Mouse (Mus musculus) heart, adult 2 months (tissue): Measurements from ENCODE around the gene Alyref2. TPM values are rescaled to one million over a fixed set of nuclear protein-coding genes. Genes with fewer than 3 reads are reported as not detected.

Source experiments
- DNase-seq, 2 experiments: peaks; one replicate each; pipeline ENCODE4 v3.0.0; 2021
- H3K27ac ChIP-seq: fragments of 200-600 bp; 2 replicates; pipeline ENCODE4 v1.8.1; 2022
- H3K27me3 ChIP-seq: fragments of 200-500 bp; 2 replicates; pipeline ENCODE4 v1.6.1; 2012; ENCODE audit warnings: mild to moderate bottlenecking, low read length, inconsistent platforms, mixed read lengths; ENCODE audit not compliant: control insufficient read depth, insufficient read depth
- H3K36me3 ChIP-seq: fragments of 200-500 bp; 2 replicates; pipeline ENCODE4 v1.6.1; 2012; ENCODE audit warnings: low read length, inconsistent platforms; ENCODE audit not compliant: control insufficient read depth, insufficient read depth
- H3K4me1 ChIP-seq: fragments of 200-500 bp; 2 replicates; pipeline ENCODE4 v1.6.1; 2011; ENCODE audit warnings: low read length; ENCODE audit not compliant: control insufficient read depth, insufficient read depth
- H3K4me3 ChIP-seq: fragments of 200-600 bp; 2 replicates; pipeline ENCODE4 v1.8.1; 2022
- H3K79me2 ChIP-seq: fragments of 200-500 bp; replicated peaks from 2 replicates; pipeline ENCODE4 v1.6.1; 2012; ENCODE audit warnings: mild to moderate bottlenecking, inconsistent platforms, low read length, moderate library complexity, mixed read lengths; ENCODE audit not compliant: control insufficient read depth, insufficient read depth
- H3K9ac ChIP-seq: fragments of 200-500 bp; 2 replicates; pipeline ENCODE4 v1.6.1; 2012; ENCODE audit warnings: low read depth, mild to moderate bottlenecking, control low read depth, inconsistent platforms, low read length, mixed read lengths
- CTCF ChIP-seq: fragments of 200-600 bp; IDR thresholded peaks from 2 replicates; pipeline ENCODE4 v1.8.1; 2022; ENCODE audit warnings: antibody characterized with exemption, mild to moderate bottlenecking, moderate library complexity
- EP300 ChIP-seq: fragments of 200-500 bp; IDR thresholded peaks from 2 replicates; pipeline ENCODE4 v1.6.1; 2011; ENCODE audit warnings: low read depth, low read length, control low read depth; ENCODE audit not compliant: insufficient read depth
- POLR2A ChIP-seq: fragments of 200-500 bp; IDR thresholded peaks from 2 replicates; pipeline ENCODE4 v1.6.1; 2011; ENCODE audit warnings: mild to moderate bottlenecking, low read depth, low read length, control low read depth; ENCODE audit not compliant: insufficient read depth
- WGBS: fragments of 180-500 bp; shearing (Covaris S2); methylation state at CpG from one replicate; pipeline ENCODE4 v1.1.7; 2018; 5-methylcytosine and 5-hydroxymethylcytosine counted together
- intact Hi-C: fragments of 180-260 bp; cut with DNase I; formaldehyde crosslinking; loops from one replicate; pipeline ENCODE4 v1.15.1; 2025
- long read RNA-seq: library from polyadenylated mRNA; stranded (forward); transcript quantifications from one replicate; pipeline ENCODE4 v2.0.0, GENCODE M21; 2021
- polyA plus RNA-seq: library from polyadenylated mRNA; depleted of rRNA; stranded (reverse); fragments of >200 nt; gene quantifications from 2 replicates; pipeline ENCODE4 v1.2.3, GENCODE M21; 2012; rRNA removed
- total RNA-seq, 2 experiments: library from RNA; stranded (reverse); gene quantifications; 2 replicates each; pipeline ENCODE4 v1.2.3; 2021

Gene Alyref2
- total RNA-seq (1 to 10 TPM; 1.6 to 2.2 TPM), polyA plus RNA-seq (2.5 TPM in 2 replicates)
- long read RNA-seq, partial matches to known transcripts, result 0 of 1 reads
- long read RNA-seq, other reads (novel, unspliced or antisense), result 0 of 1 reads

- under 1% methylated on average over 19 of the region's 19 CpGs for WGBS
- Histone ChIP-seq H3K4me1 (no peaks in the 10 kb centered on the region), H3K79me2 (no peaks in the 10 kb centered on the region), H3K4me3 (peak within 1 kb of the TSS; percentile 66), H3K36me3 (no peaks in the 10 kb centered on the region), H3K27ac (peak within 1 kb of the TSS; percentile 88), H3K9ac (peak within 1 kb of the TSS; percentile 70), H3K27me3 (no peaks in the 10 kb centered on the region)
- intact Hi-C loops, result loop anchor here (2.0 to 10.0 kb wide), 2 partner anchors 398 to 464 kb away; no protein-coding TSS in a partner anchor
- DNase-seq, result peak; percentile 92 to 95
- peak; percentile 90 for TF ChIP-seq CTCF
- peak; percentile 81; the same call in 1 of the 2 replicates for TF ChIP-seq EP300
- no peak; the same call in 1 of the 2 replicates for TF ChIP-seq POLR2A
These were observed at the start of gene Alyref2 for GRCm38 (mm10) chr1:171503250-171503591. Gene Alyref2, plus strand, starts transcription at chr1:171503478.

GRCm38 (mm10) chr1:171454926-171455325, 48.4 kb upstream of the Alyref2 start:
- Histone ChIP-seq H3K79me2 (peaks cover 4% of the 10 kb centered on the region), H3K4me1 (peaks cover 16% of the 10 kb centered on the region), H3K27ac (no peak overlapping the region), H3K4me3 (no peak overlapping the region), H3K9ac (no peak overlapping the region), H3K27me3 (no peaks in the 10 kb centered on the region), H3K36me3 (peaks cover 3% of the 10 kb centered on the region; the same call in 1 of the 2 replicates)
- intact Hi-C loops, result loop anchor here (5.0 kb wide), 1 partner anchor 43 kb away; the partner anchor contains the start of gene Usf1
- TF ChIP-seq EP300, result 0 out of 2 replicates have a peak, but pooled peaks have one; percentile 14
- TF ChIP-seq POLR2A, result no peak
- peak; percentile 41 for TF ChIP-seq CTCF
- no peak for DNase-seq
- 60% methylated on average over 6 of the region's 6 CpGs for WGBS

GRCm38 (mm10) chr1:171457568-171457967, 45.7 kb upstream of the Alyref2 start:
- H3K9ac ChIP-seq, result no peak overlapping the region
- H3K4me3 ChIP-seq, result no peak overlapping the region
- H3K27ac ChIP-seq, result no peak overlapping the region
- intact Hi-C loops, result no loop called here
- peaks cover 4% of the 10 kb centered on the region for H3K79me2 ChIP-seq
- H3K4me1 ChIP-seq, result peaks cover 9% of the 10 kb centered on the region
- TF ChIP-seq EP300, result no peak
- no peak for TF ChIP-seq CTCF
- no peak for TF ChIP-seq POLR2A
- H3K36me3 ChIP-seq, result no peaks in the 10 kb centered on the region
- no peaks in the 10 kb centered on the region for H3K27me3 ChIP-seq
- 89% methylated on average over 1 of the region's 1 CpGs for WGBS
- no peak for DNase-seq

GRCm38 (mm10) chr1:171459791-171460190, 43.5 kb upstream of the Alyref2 start:
- DNase-seq, result no peak
- H3K9ac ChIP-seq, result no peak overlapping the region
- intact Hi-C loops, result no loop called here
- H3K27me3 ChIP-seq, result no peaks in the 10 kb centered on the region
- peaks cover 4% of the 10 kb centered on the region; the same call in 1 of the 2 replicates for H3K4me1 ChIP-seq
- no peak overlapping the region for H3K27ac ChIP-seq
- TF ChIP-seq POLR2A (no peak), CTCF (no peak), EP300 (no peak)
- no peak overlapping the region for H3K4me3 ChIP-seq
- peaks cover 3% of the 10 kb centered on the region for H3K79me2 ChIP-seq
- peaks cover 2% of the 10 kb centered on the region; the same call in 1 of the 2 replicates for H3K36me3 ChIP-seq
- WGBS, result 53% methylated on average over 5 of the region's 5 CpGs

- peaks cover 2% of the 10 kb centered on the region for H3K79me2 ChIP-seq
- H3K4me3 ChIP-seq, result no peak overlapping the region
- H3K27ac ChIP-seq, result no peak overlapping the region
- no peak for DNase-seq
- H3K4me1 ChIP-seq, result peaks cover 2% of the 10 kb centered on the region; the same call in 1 of the 2 replicates
- WGBS, result 93% methylated on average over 22 of the region's 22 CpGs
- H3K36me3 ChIP-seq, result peaks cover 2% of the 10 kb centered on the region; the same call in 1 of the 2 replicates
- H3K27me3 ChIP-seq, result no peaks in the 10 kb centered on the region
- no peak overlapping the region for H3K9ac ChIP-seq
- TF ChIP-seq POLR2A (no peak), EP300 (no peak), CTCF (no peak)
- intact Hi-C loops, result no loop called here
These were observed 42.5 kb upstream of the Alyref2 start for GRCm38 (mm10) chr1:171460551-171461503.
